Mouse (Mus musculus) WW6 (cell line): ENCODE measurements around the gene Fgfr2.

Experiments used
- DNase-seq: peaks from one replicate; pipeline ENCODE4 v3.0.0-alpha.2; 2013; ENCODE audit warnings: low read depth, low spot score

Fgfr2 gene

GRCm38 (mm10) chr7:131264251-131264650 lies 1858.9 kb downstream of the Fgfr2 start:
- no peak for DNase-seq

GRCm38 (mm10) chr7:131260946-131261345 lies 1862.2 kb downstream of the Fgfr2 start:
- no peak for DNase-seq

- no peak for DNase-seq
These were observed 1865.8 kb downstream of the Fgfr2 start for GRCm38 (mm10) chr7:131257309-131257708.

- DNase-seq, result no peak
These were observed 1866.3 kb downstream of the Fgfr2 start for GRCm38 (mm10) chr7:131256841-131257240.

- peak; percentile 7 for DNase-seq
These were observed 1878.2 kb downstream of the Fgfr2 start for GRCm38 (mm10) chr7:131244993-131245392.

GRCm38 (mm10) chr7:131236091-131236490 lies 1887.1 kb downstream of the Fgfr2 start:
- DNase-seq, result no peak

GRCm38 (mm10) chr7:131223086-131223485 lies 1900.1 kb downstream of the Fgfr2 start:
- DNase-seq, result no peak

- no peak for DNase-seq
These were observed 1935.2 kb downstream of the Fgfr2 start for GRCm38 (mm10) chr7:131187996-131188395.

GRCm38 (mm10) chr7:131187047-131187446 lies 1936.1 kb downstream of the Fgfr2 start:
- no peak for DNase-seq

GRCm38 (mm10) chr7:131184339-131184738 lies 1938.8 kb downstream of the Fgfr2 start:
- DNase-seq, result no peak

GRCm38 (mm10) chr7:131182685-131183084 lies 1940.5 kb downstream of the Fgfr2 start:
- peak; percentile 13 for DNase-seq

- no peak for DNase-seq
These were observed 1949.0 kb downstream of the Fgfr2 start, which contains the start of gene 5430419D17Rik for GRCm38 (mm10) chr7:131174121-131174520. Gene 5430419D17Rik, plus strand, starts transcription at chr7:131174402.

- no peak for DNase-seq
These were observed 1954.1 kb downstream of the Fgfr2 start for GRCm38 (mm10) chr7:131169099-131169498.

GRCm38 (mm10) chr7:131167771-131168170 lies 1955.4 kb downstream of the Fgfr2 start:
- no peak for DNase-seq

GRCm38 (mm10) chr7:131162251-131162650 lies 1960.9 kb downstream of the Fgfr2 start:
- no peak for DNase-seq

- no peak for DNase-seq
These were observed 1970.1 kb downstream of the Fgfr2 start for GRCm38 (mm10) chr7:131153044-131153443.

- DNase-seq, result no peak
These were observed 1973.0 kb downstream of the Fgfr2 start for GRCm38 (mm10) chr7:131150179-131150578.

GRCm38 (mm10) chr7:131146214-131146613 lies 1976.9 kb downstream of the Fgfr2 start, which contains the start of gene 4933402N03Rik:
Gene 4933402N03Rik, minus strand, starts transcription at chr7:131146314.
- DNase-seq, result no peak

GRCm38 (mm10) chr7:131133181-131133580 lies 1990.0 kb downstream of the Fgfr2 start:
- DNase-seq, result no peak

- DNase-seq, result no peak
These were observed 1993.1 kb downstream of the Fgfr2 start for GRCm38 (mm10) chr7:131130021-131130420.

- no peak for DNase-seq
These were observed 2000.8 kb downstream of the Fgfr2 start for GRCm38 (mm10) chr7:131122210-131122807.

GRCm38 (mm10) chr7:131114434-131114833 lies 2008.7 kb downstream of the Fgfr2 start:
- no peak for DNase-seq

- no peak for DNase-seq
These were observed 2009.5 kb downstream of the Fgfr2 start for GRCm38 (mm10) chr7:131113676-131114075.

GRCm38 (mm10) chr7:131112486-131112885 lies 2010.7 kb downstream of the Fgfr2 start:
- no peak for DNase-seq
